In the genomic region with DNA sequence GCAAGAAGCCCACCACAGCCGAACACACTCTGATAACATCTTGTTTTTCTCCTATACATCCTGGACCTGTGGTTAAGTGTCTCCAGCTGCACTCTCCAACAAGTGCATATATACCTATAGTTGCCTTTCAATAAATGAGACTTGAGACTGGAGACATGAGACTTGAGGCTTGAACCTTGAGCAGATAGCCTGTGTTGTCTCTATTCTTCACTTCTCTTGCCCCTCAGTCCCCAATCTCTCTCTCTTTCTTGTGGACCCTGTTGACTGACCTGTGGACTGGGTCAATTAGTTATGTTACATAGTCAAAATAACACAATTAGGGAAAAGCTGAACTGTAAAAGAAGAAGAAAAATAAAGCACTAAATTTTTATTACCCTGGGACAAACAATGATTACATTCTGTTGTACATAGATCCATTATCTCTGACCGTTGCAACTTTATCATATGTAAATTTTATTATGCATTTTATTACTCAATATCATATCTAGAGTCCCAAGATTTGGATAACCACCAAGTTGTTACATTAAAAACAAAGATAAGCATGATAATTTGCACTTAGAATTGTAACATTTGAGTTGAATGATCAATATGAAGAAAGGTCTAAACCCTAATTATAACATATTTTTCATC, we compare ENCODE assay signal across 26 mouse cellular contexts. TPM values are rescaled to one million over a fixed set of nuclear protein-coding genes. Genes with fewer than 3 reads are reported as not detected.
"Had no signal": no experiment of that assay in that cellular context is flagged by ENCODE, and none has a peak within 500 bp of the region (broad histone marks: within the 10 kb centered on the region; RNA-seq: fewer than 3 reads in every experiment).

No protein-coding gene starts in this region.

- H3K4me1 ChIP-seq: neural tube, embryonic 12.5 days; neural tube, embryonic 13.5 days; neural tube, embryonic 15.5 days; stomach, embryonic 15.5 days had no signal

- H3K27me3 ChIP-seq: neural tube, embryonic 12.5 days; neural tube, embryonic 13.5 days; neural tube, embryonic 15.5 days; stomach, embryonic 15.5 days had no signal

- H3K4me3 ChIP-seq: neural tube, embryonic 12.5 days; neural tube, embryonic 13.5 days; neural tube, embryonic 15.5 days; stomach, embryonic 15.5 days had no signal

- H3K9ac ChIP-seq: neural tube, embryonic 12.5 days; neural tube, embryonic 13.5 days; neural tube, embryonic 15.5 days; stomach, embryonic 15.5 days had no signal

- H3K36me3 ChIP-seq: neural tube, embryonic 12.5 days; neural tube, embryonic 13.5 days; neural tube, embryonic 15.5 days; stomach, embryonic 15.5 days had no signal

- H3K27ac ChIP-seq: neural tube, embryonic 12.5 days; neural tube, embryonic 13.5 days; neural tube, embryonic 15.5 days; stomach, embryonic 15.5 days; stomach, postnatal 0 days had no signal

- DNase-seq: retina, postnatal 1 day; right cerebral cortex, adult 18-20 months; right cerebral cortex, postnatal 14 days; right cerebral cortex, postnatal 25 days; right cerebral cortex, postnatal 4 days; spleen, adult 18-20 months; thymus, adult 18-20 months; thymus, adult 2 months; thymus, postnatal 14 days; thymus, postnatal 25 days; thymus, postnatal 36 days; thymus, postnatal 4 days had no signal

- H3K4me2 ChIP-seq: neural tube, embryonic 12.5 days; neural tube, embryonic 13.5 days; neural tube, embryonic 15.5 days; stomach, embryonic 15.5 days had no signal

- H3K9me3 ChIP-seq: neural tube, embryonic 12.5 days; neural tube, embryonic 13.5 days; neural tube, embryonic 15.5 days; stomach, embryonic 15.5 days had no signal

RNA-seq across cellular contexts. Expression of gene Olfr713, which starts 9.1 kb away (rescaled TPM):
- polyA plus RNA-seq: neural tube, embryonic 11.5 days; neural tube, embryonic 12.5 days; neural tube, embryonic 13.5 days; neural tube, embryonic 14.5 days; neural tube, embryonic 15.5 days; spleen, adult 2 months; stomach, embryonic 14.5 days; stomach, embryonic 15.5 days; stomach, embryonic 16.5 days; stomach, postnatal 0 days; testis, adult 2 months; thymus, adult 2 months; urinary bladder, adult 2 months had no signal

RNA-seq across cellular contexts. Expression of gene Olfr714, which starts 30.7 kb away (rescaled TPM):
- polyA plus RNA-seq: neural tube, embryonic 11.5 days; neural tube, embryonic 12.5 days; neural tube, embryonic 13.5 days; neural tube, embryonic 14.5 days; neural tube, embryonic 15.5 days; spleen, adult 2 months; stomach, embryonic 14.5 days; stomach, embryonic 15.5 days; stomach, embryonic 16.5 days; stomach, postnatal 0 days; testis, adult 2 months; thymus, adult 2 months; thymus, postnatal 0 days; urinary bladder, adult 2 months had no signal

RNA-seq across cellular contexts. Expression of gene Olfr2, which starts 34.2 kb away (rescaled TPM):
- total RNA-seq: neutrophil, adult 5-6 weeks had no signal
- polyA plus RNA-seq: neural tube, embryonic 11.5 days; neural tube, embryonic 12.5 days; neural tube, embryonic 13.5 days; neural tube, embryonic 14.5 days; neural tube, embryonic 15.5 days; spleen, adult 2 months; stomach, embryonic 14.5 days; stomach, embryonic 15.5 days; stomach, embryonic 16.5 days; stomach, postnatal 0 days; thymus, adult 2 months; thymus, postnatal 0 days; urinary bladder, adult 2 months had no signal

RNA-seq across cellular contexts. Expression of gene Olfr17, which starts 53.0 kb away (rescaled TPM):
- total RNA-seq: neutrophil, adult 5-6 weeks had no signal
- polyA plus RNA-seq: neural tube, embryonic 11.5 days; neural tube, embryonic 12.5 days; neural tube, embryonic 13.5 days; neural tube, embryonic 14.5 days; neural tube, embryonic 15.5 days; spleen, adult 2 months; stomach, embryonic 14.5 days; stomach, embryonic 15.5 days; stomach, embryonic 16.5 days; stomach, postnatal 0 days; testis, adult 2 months; thymus, adult 2 months; thymus, postnatal 0 days; urinary bladder, adult 2 months had no signal
